Mouse (Mus musculus) MEL (cell line): ENCODE results near the gene Abcc8. TPM values are rescaled to one million over a fixed set of nuclear protein-coding genes. Genes with fewer than 3 reads are reported as not detected.

Source experiments
- DNase-seq: peaks from one replicate; pipeline ENCODE4 v3.0.0; 2011; ENCODE audit warnings: low read depth, low spot score
- H3K27ac ChIP-seq: 2 replicates; pipeline ENCODE4 v1.5.1; 2012; ENCODE audit warnings: low read depth, mild to moderate bottlenecking, control low read depth, low read length, moderate library complexity; ENCODE audit not compliant: control insufficient read depth
- H3K27me3 ChIP-seq, 2 experiments: fragments of 150-350 bp in 1 of 2; sonication (generic) in 1 of 2; 2 replicates each; pipeline ENCODE4 v1.6.1; 2012; ENCODE audit warnings: low read length in 2 of 2, mild to moderate bottlenecking in 2 of 2, improper control_type of control experiment in 1 of 2, moderate library complexity in 1 of 2; ENCODE audit not compliant: insufficient read depth in 2 of 2, control insufficient read depth in 1 of 2
- H3K36me3 ChIP-seq, 2 experiments: 2 replicates each; pipeline ENCODE4 v1.6.1; 2012 to 2014; ENCODE audit warnings: low read length in 2 of 2, improper control_type of control experiment in 1 of 2, inconsistent platforms in 1 of 2, mild to moderate bottlenecking in 1 of 2; ENCODE audit not compliant: insufficient read depth in 2 of 2, control insufficient read depth in 1 of 2
- H3K4me1 ChIP-seq, 2 experiments: fragments of 150-350 bp in 1 of 2; sonication (generic) in 1 of 2; 2 replicates each; pipeline ENCODE4 v1.6.1; 2012; ENCODE audit warnings: low read length in 2 of 2, improper control_type of control experiment in 1 of 2, mild to moderate bottlenecking in 1 of 2; ENCODE audit not compliant: insufficient read depth in 2 of 2, control insufficient read depth in 1 of 2
- H3K4me3 ChIP-seq, 2 experiments: fragments of 150-350 bp in 1 of 2; sonication (generic) in 1 of 2; 2 replicates each; pipeline ENCODE4 v1.5.1; 2012; ENCODE audit warnings: low read depth in 2 of 2, low read length in 2 of 2, mild to moderate bottlenecking in 2 of 2, moderate library complexity in 2 of 2, control low read depth in 1 of 2, improper control_type of control experiment in 1 of 2; ENCODE audit not compliant: control insufficient read depth in 1 of 2, insufficient read depth in 1 of 2
- H3K79me2 ChIP-seq: 2 replicates; pipeline ENCODE4 v1.6.1; 2012; ENCODE audit warnings: mild to moderate bottlenecking, low read length, moderate library complexity; ENCODE audit not compliant: control insufficient read depth, poor library complexity, insufficient read depth
- H3K9ac ChIP-seq: 2 replicates; pipeline ENCODE4 v1.6.1; 2012; ENCODE audit warnings: low read depth, mild to moderate bottlenecking, control low read depth, low read length, moderate library complexity; ENCODE audit not compliant: control insufficient read depth, poor library complexity, severe bottlenecking
- H3K9me3 ChIP-seq: fragments of 150-350 bp; sonication (generic); replicated peaks from 2 replicates; pipeline ENCODE4 v1.6.1; 2012; ENCODE audit warnings: mild to moderate bottlenecking, low read length, improper control_type of control experiment, moderate library complexity; ENCODE audit not compliant: insufficient read depth
- BHLHE40 ChIP-seq: IDR thresholded peaks from 2 replicates; pipeline ENCODE4 v1.6.1; 2012; ENCODE audit warnings: low read depth, mild to moderate bottlenecking, inconsistent platforms, low read length, improper control_type of control experiment, borderline replicate concordance
- CHD2 ChIP-seq: IDR thresholded peaks from 2 replicates; pipeline ENCODE4 v1.6.1; 2011; ENCODE audit warnings: low read length, improper control_type of control experiment
- CTCF ChIP-seq, 3 experiments: IDR thresholded peaks in 2 of 3; conservative IDR thresholded peaks in 1 of 3; 2 replicates each; pipeline ENCODE4 v1.5.1; 2011 to 2012; ENCODE audit warnings: low read length in 3 of 3, low read depth in 2 of 3, mild to moderate bottlenecking in 2 of 3, improper control_type of control experiment in 1 of 3, inconsistent platforms in 1 of 3, mixed read lengths in 1 of 3, moderate library complexity in 1 of 3; ENCODE audit not compliant: control insufficient read depth in 1 of 3, insufficient read depth in 1 of 3, poor library complexity in 1 of 3, severe bottlenecking in 1 of 3
- ELF1 ChIP-seq: IDR thresholded peaks from 2 replicates; pipeline ENCODE4 v1.6.1; 2014; ENCODE audit warnings: low read depth, mild to moderate bottlenecking, inconsistent platforms, low read length, improper control_type of control experiment, moderate library complexity
- ETS1 ChIP-seq: IDR thresholded peaks from 2 replicates; pipeline ENCODE4 v1.6.1; 2012; ENCODE audit warnings: low read depth, mild to moderate bottlenecking, inconsistent platforms, low read length, improper control_type of control experiment, moderate library complexity
- GABPA ChIP-seq: IDR thresholded peaks from 2 replicates; pipeline ENCODE4 v1.6.1; 2012; ENCODE audit warnings: low read depth, mild to moderate bottlenecking, inconsistent platforms, low read length, improper control_type of control experiment, moderate library complexity
- GATA1 ChIP-seq: IDR thresholded peaks from 2 replicates; pipeline ENCODE4 v1.6.1; 2011; ENCODE audit warnings: low read depth, low read length, improper control_type of control experiment
- HCFC1 ChIP-seq: IDR thresholded peaks from 2 replicates; pipeline ENCODE4 v1.6.1; 2012; ENCODE audit warnings: low read depth, mild to moderate bottlenecking, inconsistent platforms, low read length, improper control_type of control experiment, moderate library complexity
- JUND ChIP-seq: IDR thresholded peaks from 2 replicates; pipeline ENCODE4 v1.6.1; 2011; ENCODE audit warnings: low read depth, mild to moderate bottlenecking, improper control_type of control experiment, low read length
- MAX ChIP-seq: IDR thresholded peaks from 2 replicates; pipeline ENCODE4 v1.6.1; 2011; ENCODE audit warnings: low read length, improper control_type of control experiment
- MAZ ChIP-seq: IDR thresholded peaks from 2 replicates; pipeline ENCODE4 v1.6.1; 2012; ENCODE audit warnings: low read depth, mild to moderate bottlenecking, inconsistent platforms, low read length, improper control_type of control experiment
- MXI1 ChIP-seq: IDR thresholded peaks from 2 replicates; pipeline ENCODE4 v1.6.1; 2011; ENCODE audit warnings: mild to moderate bottlenecking, low read depth, low read length, improper control_type of control experiment
- MYB ChIP-seq: IDR thresholded peaks from 2 replicates; pipeline ENCODE4 v1.6.1; 2011; ENCODE audit warnings: mild to moderate bottlenecking, low read depth, low read length, improper control_type of control experiment
- MYC ChIP-seq: IDR thresholded peaks from 2 replicates; pipeline ENCODE4 v1.6.1; 2011; ENCODE audit warnings: low read depth, mild to moderate bottlenecking, low read length, improper control_type of control experiment, moderate library complexity
- NELFE ChIP-seq: IDR thresholded peaks from 2 replicates; pipeline ENCODE4 v1.6.1; 2011; ENCODE audit warnings: low read depth, low read length, improper control_type of control experiment
- POLR2A ChIP-seq, 2 experiments: IDR thresholded peaks; 2 replicates each; pipeline ENCODE4 v1.6.1; 2011 to 2012; ENCODE audit warnings: low read length in 2 of 2, mild to moderate bottlenecking in 2 of 2, control low read depth in 1 of 2, improper control_type of control experiment in 1 of 2, low read depth in 1 of 2, moderate library complexity in 1 of 2; ENCODE audit not compliant: control insufficient read depth in 1 of 2, insufficient read depth in 1 of 2, poor library complexity in 1 of 2
- POLR2AphosphoS2 ChIP-seq: IDR thresholded peaks from 2 replicates; pipeline ENCODE4 v1.6.1; 2011; ENCODE audit warnings: low read length, improper control_type of control experiment
- POLR2AphosphoS5 ChIP-seq: IDR thresholded peaks from 2 replicates; pipeline ENCODE4 v1.6.1; 2012; ENCODE audit warnings: low read depth, borderline replicate concordance, mild to moderate bottlenecking, inconsistent platforms, low read length, moderate library complexity, mixed read lengths
- RAD21 ChIP-seq: IDR thresholded peaks from 2 replicates; pipeline ENCODE4 v1.6.1; 2011; ENCODE audit warnings: mild to moderate bottlenecking, low read depth, low read length, improper control_type of control experiment
- RCOR1 ChIP-seq: IDR thresholded peaks from 2 replicates; pipeline ENCODE4 v1.6.1; 2012; ENCODE audit warnings: low read depth, mild to moderate bottlenecking, inconsistent platforms, low read length, improper control_type of control experiment
- SIN3A ChIP-seq: IDR thresholded peaks from 2 replicates; pipeline ENCODE4 v1.6.1; 2012; ENCODE audit warnings: low read length, improper control_type of control experiment, inconsistent platforms
- SMC3 ChIP-seq: IDR thresholded peaks from 2 replicates; pipeline ENCODE4 v1.6.1; 2011; ENCODE audit warnings: low read depth, low read length, improper control_type of control experiment
- TAL1 ChIP-seq: IDR thresholded peaks from 2 replicates; pipeline ENCODE4 v1.6.1; 2012; ENCODE audit warnings: mild to moderate bottlenecking, inconsistent platforms, low read length, moderate library complexity, mixed read lengths
- UBTF ChIP-seq: IDR thresholded peaks from 2 replicates; pipeline ENCODE4 v1.6.1; 2012; ENCODE audit warnings: low read depth, mild to moderate bottlenecking, inconsistent platforms, low read length, improper control_type of control experiment, moderate library complexity, borderline replicate concordance; ENCODE audit not compliant: insufficient read depth
- USF1 ChIP-seq: IDR thresholded peaks from 2 replicates; pipeline ENCODE4 v1.6.1; 2014; ENCODE audit warnings: low read depth, mild to moderate bottlenecking, inconsistent platforms, low read length, improper control_type of control experiment, moderate library complexity
- ZC3H11A ChIP-seq: IDR thresholded peaks from 2 replicates; pipeline ENCODE4 v1.6.1; 2012; ENCODE audit warnings: low read depth, mild to moderate bottlenecking, inconsistent platforms, low read length, improper control_type of control experiment
- ZKSCAN1 ChIP-seq: IDR thresholded peaks from 2 replicates; pipeline ENCODE4 v1.6.1; 2012; ENCODE audit warnings: low read depth, mild to moderate bottlenecking, inconsistent platforms, low read length, improper control_type of control experiment, moderate library complexity
- ZMIZ1 ChIP-seq: IDR thresholded peaks from 2 replicates; pipeline ENCODE4 v1.6.1; 2012; ENCODE audit warnings: low read depth, mild to moderate bottlenecking, inconsistent platforms, low read length, improper control_type of control experiment, moderate library complexity
- ZNF384 ChIP-seq: IDR thresholded peaks from 2 replicates; pipeline ENCODE4 v1.6.1; 2012; ENCODE audit warnings: low read depth, mild to moderate bottlenecking, inconsistent platforms, low read length, improper control_type of control experiment
- polyA plus RNA-seq, 2 experiments: library from polyadenylated mRNA; stranded (reverse) in 1 of 2; unstranded in 1 of 2; fragments of >175 nt in 1 of 2; fragments of >200 nt in 1 of 2; gene quantifications; 2 replicates each; pipeline versions ENCODE4 v1.2.1 to v1.2.4; 2012; ENCODE audit warnings: low replicate concordance in 2 of 2, low read depth in 1 of 2; ENCODE audit not compliant: insufficient read length in 2 of 2, insufficient read depth in 1 of 2, missing spikeins in 1 of 2
- total RNA-seq: library from RNA; depleted of rRNA; stranded (reverse); fragments of 300-350 nt; gene quantifications from 2 replicates; pipeline ENCODE4 v1.2.3, GENCODE M21; 2012

Gene Abcc8
- total and polyA plus RNA-seq, 3 experiments = not detected

GRCm38 (mm10) chr7:46200021-46200420 is 20.2 kb upstream of the Abcc8 start:
- no peak for DNase-seq
- no peak overlapping the region for H3K9ac ChIP-seq
- no peaks in the 10 kb centered on the region for H3K9me3 ChIP-seq
- H3K79me2 ChIP-seq = no peaks in the 10 kb centered on the region
- no peak for TF ChIP-seq NELFE
- no peak for TF ChIP-seq SMC3
- no peak for TF ChIP-seq CHD2
- no peak for TF ChIP-seq RAD21
- no peak for TF ChIP-seq MAX
- no peak for TF ChIP-seq HCFC1
- TF ChIP-seq ETS1 = no peak
- TF ChIP-seq MYB = no peak
- TF ChIP-seq MXI1 = no peak
- TF ChIP-seq UBTF = no peak
- TF ChIP-seq GABPA = no peak
- no peak for TF ChIP-seq MYC
- no peak for TF ChIP-seq RCOR1
- no peak for TF ChIP-seq ZNF384
- TF ChIP-seq JUND = no peak
- TF ChIP-seq SIN3A = no peak
- no peak for TF ChIP-seq POLR2AphosphoS5
- TF ChIP-seq TAL1 = no peak
- no peak overlapping the region for H3K4me3 ChIP-seq
- no peaks in the 10 kb centered on the region for H3K4me1 ChIP-seq
- H3K36me3 ChIP-seq = no peaks in the 10 kb centered on the region
- no peaks in the 10 kb centered on the region for H3K27me3 ChIP-seq
- H3K27ac ChIP-seq = no peak overlapping the region

- DNase-seq = no peak
- Histone ChIP-seq H3K27ac (no peak overlapping the region), H3K9me3 (no peaks in the 10 kb centered on the region), H3K4me1 (no peaks in the 10 kb centered on the region), H3K4me3 (no peak overlapping the region), H3K9ac (no peak overlapping the region), H3K27me3 (no peaks in the 10 kb centered on the region), H3K36me3 (no peaks in the 10 kb centered on the region), H3K79me2 (no peaks in the 10 kb centered on the region)
- TF ChIP-seq BHLHE40 (no peak), UBTF (no peak), MAX (no peak), POLR2AphosphoS2 (no peak), HCFC1 (no peak), CTCF (IDR thresholded peaks at IDR 0.05 in 2 of 3, conservative IDR thresholded peaks at IDR 0.05 in 1 of 3; ENCODE audit: control insufficient read depth in 1 of 3, insufficient read depth in 1 of 3, low read depth in 2 of 3, low read length in 3 of 3, poor library complexity in 1 of 3, severe bottlenecking in 1 of 3) (no peak), ELF1 (no peak), ZC3H11A (no peak), JUND (no peak), GATA1 (no peak), GABPA (no peak), MAZ (no peak), ETS1 (no peak), POLR2A (IDR thresholded peaks at IDR 0.05; ENCODE audit: control insufficient read depth in 1 of 2, insufficient read depth in 1 of 2, low read depth in 1 of 2, low read length in 2 of 2, poor library complexity in 1 of 2) (no peak), CHD2 (no peak), USF1 (no peak), ZKSCAN1 (no peak), ZMIZ1 (no peak), POLR2AphosphoS5 (no peak), TAL1 (no peak)
These were observed 15.5 kb upstream of the Abcc8 start for GRCm38 (mm10) chr7:46195356-46195755.
